Mouse (Mus musculus): Measurements from ENCODE around the gene Tmem125. TPM values are rescaled to one million over a fixed set of nuclear protein-coding genes. Genes with fewer than 3 reads are reported as not detected.
"Not testable (repeated sequence)": the region's sequence is repeated elsewhere in the genome, so short reads cannot be mapped to it uniquely, and the experiment has no call there.

Gene Tmem125
- polyA plus RNA-seq, 1 experiment from 2014 or later, result 0.54 TPM

DNA sequence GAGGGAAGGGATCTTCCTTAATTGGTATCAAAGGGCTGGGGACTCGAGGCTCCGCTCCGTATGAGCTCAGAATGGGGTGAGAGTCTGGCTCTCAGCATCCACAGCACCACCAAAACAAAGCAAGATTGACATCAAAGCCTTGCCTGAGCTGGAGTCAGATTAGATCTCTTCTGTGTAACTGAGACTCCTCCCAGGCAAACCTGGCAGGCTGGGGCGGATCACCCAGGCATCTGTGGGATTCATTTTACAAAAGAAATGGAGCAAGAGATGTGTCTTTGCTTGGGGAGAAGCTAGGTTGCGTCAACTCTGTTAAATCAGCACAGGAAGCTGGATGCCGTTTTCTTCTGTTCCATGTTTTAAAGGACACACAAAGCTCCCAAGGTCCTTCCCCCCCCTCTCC, 34.8 kb downstream of the Tmem125 start:
- no peaks in the 10 kb centered on the region for H3K9me3 ChIP-seq (replicated peaks)

DNA sequence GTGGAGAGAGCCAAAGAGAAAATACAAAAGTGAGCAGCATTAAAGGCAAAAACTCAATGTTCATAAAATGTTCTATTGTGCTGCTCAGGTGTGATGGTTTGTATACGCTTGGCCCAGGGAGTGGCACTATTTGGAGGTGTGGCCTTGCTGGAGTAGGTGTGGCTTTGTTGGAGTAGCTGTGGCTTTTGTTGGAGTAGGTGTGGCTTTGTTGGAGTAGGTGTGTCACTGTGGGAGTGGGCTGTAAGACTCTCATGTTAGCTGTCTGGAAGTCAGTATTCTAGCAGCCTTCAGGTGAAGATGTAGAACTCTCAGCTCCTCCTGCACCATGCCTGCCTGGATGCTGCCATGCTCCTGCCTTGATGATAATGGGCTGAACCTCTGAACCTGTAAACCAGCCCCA, 36.7 kb downstream of the Tmem125 start:
- not testable (repeated sequence) for H3K9me3 ChIP-seq (replicated peaks); H3K27ac ChIP-seq; H3K9ac ChIP-seq; ATAC-seq; H3K4me3 ChIP-seq; H3K4me1 ChIP-seq; H3K27me3 ChIP-seq (replicated peaks); H3K36me3 ChIP-seq; H3K4me2 ChIP-seq
- 56% methylated on average over 1 of the region's 1 CpGs for WGBS (ENCODE audit: insufficient replicate concordance)

More for the DNA sequence above, 34.8 kb downstream of the Tmem125 start:
- WGBS (ENCODE audit: insufficient replicate concordance), result 34% methylated on average over 6 of the region's 6 CpGs
- Histone ChIP-seq H3K9ac (no peak overlapping the region), H3K4me2 (no peak overlapping the region), H3K4me1 (no peaks in the 10 kb centered on the region), H3K27ac (no peak overlapping the region), H3K36me3 (no peaks in the 10 kb centered on the region), H3K27me3 (replicated peaks) (no peaks in the 10 kb centered on the region), H3K4me3 (no peak overlapping the region)
- ATAC-seq, result no peak

DNA sequence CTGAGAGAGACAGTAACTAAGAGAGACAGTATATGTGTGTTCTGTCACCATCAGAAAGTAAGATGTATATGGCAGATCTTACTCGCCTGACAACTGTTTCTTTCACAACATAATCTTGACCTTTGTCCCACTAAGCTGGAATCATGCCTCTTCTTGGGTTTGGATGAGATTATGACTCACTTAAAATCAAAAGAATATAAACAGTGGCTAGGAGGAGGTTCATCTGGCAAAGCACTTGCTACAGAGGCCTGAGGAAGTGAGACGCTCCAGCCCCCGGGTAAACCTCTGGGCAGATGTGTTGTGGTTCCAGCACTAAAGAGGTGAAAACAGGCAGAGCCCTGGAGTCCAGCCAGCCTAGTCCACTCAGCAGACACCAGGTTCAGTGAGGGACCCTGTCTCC, 38.3 kb downstream of the Tmem125 start:
- no peaks in the 10 kb centered on the region for H3K4me1 ChIP-seq
- H3K9me3 ChIP-seq (replicated peaks), result no peaks in the 10 kb centered on the region
- H3K27ac ChIP-seq, result no peak overlapping the region
- WGBS (ENCODE audit: insufficient replicate concordance), result 56% methylated on average over 3 of the region's 3 CpGs
- no peaks in the 10 kb centered on the region for H3K27me3 ChIP-seq (replicated peaks)
- H3K4me3 ChIP-seq, result no peak overlapping the region
- H3K9ac ChIP-seq, result no peak overlapping the region
- H3K4me2 ChIP-seq, result no peak overlapping the region
- no peaks in the 10 kb centered on the region for H3K36me3 ChIP-seq
- ATAC-seq, result no peak

DNA sequence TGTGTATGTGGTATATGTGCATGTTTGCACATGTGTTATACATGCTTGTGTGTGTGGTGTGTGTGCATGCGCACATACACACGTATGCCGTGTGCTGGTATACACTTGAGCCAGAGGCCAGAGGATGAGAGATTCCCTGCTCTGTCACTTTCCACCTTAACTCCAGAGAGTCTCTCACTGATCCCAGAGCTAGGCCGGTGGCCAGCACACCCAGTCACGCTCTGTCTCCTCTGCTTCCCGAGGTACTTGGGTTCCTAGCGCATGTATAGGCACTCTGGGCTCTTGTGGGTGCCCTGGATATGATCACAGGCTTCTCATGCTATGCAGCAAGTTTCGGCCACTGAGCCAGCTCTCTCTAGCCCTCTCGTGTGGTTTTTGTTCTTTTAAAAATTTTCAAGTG, 43.1 kb downstream of the Tmem125 start:
- 64% methylated on average over 9 of the region's 9 CpGs for WGBS (ENCODE audit: insufficient replicate concordance)
- H3K27ac ChIP-seq, result no peak overlapping the region

DNA sequence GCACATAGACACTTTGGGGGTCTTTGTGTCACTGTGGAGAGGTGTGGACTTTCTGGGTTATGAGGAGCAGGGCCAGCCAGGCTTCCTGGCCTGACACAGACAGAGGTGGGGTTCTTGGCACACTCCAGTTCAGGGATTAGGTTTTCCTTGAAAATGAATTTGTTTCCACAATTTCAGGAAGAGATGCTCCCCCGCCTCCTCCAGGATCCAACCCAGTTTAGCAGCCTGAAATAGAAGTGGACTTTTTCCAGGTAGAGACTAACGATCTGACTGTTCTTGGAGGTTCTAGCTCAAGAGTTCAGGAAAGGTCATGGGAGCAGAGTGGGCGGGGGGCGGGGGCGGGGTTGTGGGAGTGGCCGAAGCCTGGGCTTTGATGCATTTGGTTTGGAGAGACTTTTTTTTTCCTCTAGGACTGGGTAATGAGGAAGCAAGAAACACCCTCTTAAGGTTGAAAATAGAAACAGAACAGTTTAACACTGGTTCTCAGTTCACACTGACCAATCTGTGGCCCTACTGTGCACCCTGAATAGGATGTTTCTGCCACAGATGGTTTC, 43.6 kb downstream of the Tmem125 start:
- Histone ChIP-seq H3K36me3 (no peaks in the 10 kb centered on the region), H3K9ac (no peak overlapping the region), H3K4me3 (no peak overlapping the region), H3K27ac (no peak overlapping the region), H3K27me3 (replicated peaks) (no peaks in the 10 kb centered on the region), H3K4me2 (no peak overlapping the region), H3K4me1 (no peaks in the 10 kb centered on the region), H3K9me3 (replicated peaks) (no peaks in the 10 kb centered on the region)
- WGBS (ENCODE audit: insufficient replicate concordance), result 34% methylated on average over 6 of the region's 6 CpGs
- ATAC-seq, result no peak

More for the DNA sequence above, 43.1 kb downstream of the Tmem125 start:
- Histone ChIP-seq H3K9me3 (replicated peaks) (no peaks in the 10 kb centered on the region), H3K4me3 (no peak overlapping the region), H3K27me3 (replicated peaks) (no peaks in the 10 kb centered on the region), H3K36me3 (no peaks in the 10 kb centered on the region), H3K4me2 (no peak overlapping the region), H3K9ac (no peak overlapping the region), H3K4me1 (no peaks in the 10 kb centered on the region)
- ATAC-seq, result no peak

Other genes starting within 250 kb of the Tmem125 start
- gene Szt2, start 134.8 kb downstream of the Tmem125 start, polyA plus RNA-seq (2016; fragmentation: Nextera tagmentation; extraction: Ambion mirVana), result 4.8 and 4.9 TPM in 2 replicates
- 105 and 109 TPM in 2 replicates for gene Med8, start 134.7 kb downstream of the Tmem125 start, polyA plus RNA-seq (2016; fragmentation: Nextera tagmentation; extraction: Ambion mirVana)
- 117 and 127 TPM in 2 replicates for gene Elovl1, start 116.0 kb downstream of the Tmem125 start, polyA plus RNA-seq (2016; fragmentation: Nextera tagmentation; extraction: Ambion mirVana)
- 240 and 250 TPM in 2 replicates for gene Cdc20, start 106.7 kb downstream of the Tmem125 start, polyA plus RNA-seq (2016; fragmentation: Nextera tagmentation; extraction: Ambion mirVana)
- gene Mpl, start 86.5 kb downstream of the Tmem125 start, polyA plus RNA-seq (2016; fragmentation: Nextera tagmentation; extraction: Ambion mirVana), result 17.4 and 19.4 TPM in 2 replicates
- 11.0 and 11.3 TPM in 2 replicates for gene Tie1, start 54.0 kb downstream of the Tmem125 start, polyA plus RNA-seq (2016; fragmentation: Nextera tagmentation; extraction: Ambion mirVana)
- 4.5 and 4.9 TPM in 2 replicates for gene 2610528J11Rik, start 17.0 kb downstream of the Tmem125 start, polyA plus RNA-seq (2016; fragmentation: Nextera tagmentation; extraction: Ambion mirVana)
- gene Cfap57, start 76.7 kb upstream of the Tmem125 start, polyA plus RNA-seq (2016; fragmentation: Nextera tagmentation; extraction: Ambion mirVana), result 1.3 and 1.5 TPM in 2 replicates
- 160 and 164 TPM in 2 replicates for gene Ebna1bp2, start 76.8 kb upstream of the Tmem125 start, polyA plus RNA-seq (2016; fragmentation: Nextera tagmentation; extraction: Ambion mirVana)
- gene Olfr62, start 114.9 kb upstream of the Tmem125 start, polyA plus RNA-seq (2016; fragmentation: Nextera tagmentation; extraction: Ambion mirVana), result not detected in 2 replicates
- not detected in 2 replicates for gene Olfr1342, start 148.7 kb upstream of the Tmem125 start, polyA plus RNA-seq (2016; fragmentation: Nextera tagmentation; extraction: Ambion mirVana)
- not detected in 2 replicates for gene Olfr1341, start 159.5 kb upstream of the Tmem125 start, polyA plus RNA-seq (2016; fragmentation: Nextera tagmentation; extraction: Ambion mirVana)
- gene Olfr1340, start 176.1 kb upstream of the Tmem125 start, polyA plus RNA-seq (2016; fragmentation: Nextera tagmentation; extraction: Ambion mirVana), result not detected in 2 replicates
- gene Olfr1339, start 188.1 kb upstream of the Tmem125 start, polyA plus RNA-seq (2016; fragmentation: Nextera tagmentation; extraction: Ambion mirVana), result not detected in 2 replicates
- not detected in 2 replicates for gene Olfr1338, start 214.7 kb upstream of the Tmem125 start, polyA plus RNA-seq (2016; fragmentation: Nextera tagmentation; extraction: Ambion mirVana)
- gene Olfr1337, start 238.5 kb upstream of the Tmem125 start, polyA plus RNA-seq (2016; fragmentation: Nextera tagmentation; extraction: Ambion mirVana), result not detected in 2 replicates